In genomic region chr11:100527066-100527457, GRCm38 (mm10) we compare ENCODE assay signal across 8 mouse cellular contexts. TPM values are rescaled to one million over a fixed set of nuclear protein-coding genes. Genes with fewer than 3 reads are reported as not detected.
DNase-seq lines count a peak whose midpoint lies in the region; ATAC-seq and TF ChIP-seq lines count a peak whose summit lies in the region.

No protein-coding gene starts in this region.

- H3K9ac ChIP-seq in forebrain, embryonic 13.5 days, result peak overlapping the region; percentile 88
- peak overlapping the region; percentile 77 for H3K9ac ChIP-seq in neural tube, embryonic 15.5 days (replicated peaks)

- peaks cover 32% of the 10 kb centered on the region for H3K4me1 ChIP-seq in forebrain, embryonic 13.5 days
- H3K4me1 ChIP-seq in lung, adult 2 months (ENCODE audit: control insufficient read depth, insufficient read depth, low read length), result peaks cover 7% of the 10 kb centered on the region
- peaks cover 38% of the 10 kb centered on the region for H3K4me1 ChIP-seq in neural tube, embryonic 15.5 days

- TF ChIP-seq CTCF in layer of hippocampus, adult 2 months (conservative IDR thresholded peaks at IDR 0.05), result peak; percentile 53
- no peak for TF ChIP-seq CTCF in lung, adult 2 months (IDR thresholded peaks at IDR 0.05; ENCODE audit: insufficient read depth, low read length)

- under 1% methylated on average over 26 of the region's 26 CpGs for WGBS in forebrain, embryonic 13.5 days
- WGBS in lung, adult 2 months, result under 1% methylated on average over 26 of the region's 26 CpGs
- WGBS in neural tube, embryonic 15.5 days, result under 1% methylated on average over 26 of the region's 26 CpGs

- H3K4me2 ChIP-seq in forebrain, embryonic 13.5 days, result peak overlapping the region; percentile 84
- peak overlapping the region; percentile 83 for H3K4me2 ChIP-seq in neural tube, embryonic 15.5 days

- intact Hi-C loops in heart, postnatal 14 days (cut with DNase I), result no loop called here

- peak; percentile 70 for DNase-seq in ES-CJ7 (ENCODE audit: low read depth, low spot score)
- DNase-seq in heart, postnatal 14 days, result peak; percentile 55 to 63
- peak; percentile 27 to 48 for DNase-seq in layer of hippocampus, adult 2 months (ENCODE audit: low spot score in 2 of 2)
- peak; percentile 63 for DNase-seq in lung, adult 2 months
- peak; percentile 62 for DNase-seq in thymus, postnatal 0 days (ENCODE audit: low spot score)

- H3K4me3 ChIP-seq in forebrain, embryonic 13.5 days, result peak overlapping the region; percentile 91
- peak overlapping the region; percentile 92 for H3K4me3 ChIP-seq in layer of hippocampus, adult 2 months
- H3K4me3 ChIP-seq in lung, adult 2 months (replicated peaks; ENCODE audit: extremely low read depth, low read depth, low read length), result peak overlapping the region; percentile 90
- peak overlapping the region; percentile 88 for H3K4me3 ChIP-seq in neural tube, embryonic 15.5 days (replicated peaks)

- TF ChIP-seq POLR2A in lung, adult 2 months (IDR thresholded peaks at IDR 0.05; ENCODE audit: borderline replicate concordance, extremely low read depth, low read depth, low read length), result 0 out of 2 replicates have a peak, but pooled peaks have one; percentile 7

- ATAC-seq in cerebellum, adult (ENCODE audit: insufficient number of reproducible peaks, low FRiP score, low TSS enrichment), result peak; percentile 28; the same call in 1 of the 2 replicates
- peak; percentile 53 for ATAC-seq in forebrain, embryonic 13.5 days
- peak; percentile 31 for ATAC-seq in neural tube, embryonic 15.5 days (ENCODE audit: low FRiP score)

- H3K27ac ChIP-seq in forebrain, embryonic 13.5 days, result peak overlapping the region; percentile 93
- peak overlapping the region; percentile 87 for H3K27ac ChIP-seq in layer of hippocampus, adult 2 months
- H3K27ac ChIP-seq in neural tube, embryonic 15.5 days (replicated peaks), result peak overlapping the region; percentile 89

- peaks cover 22% of the 10 kb centered on the region for H3K36me3 ChIP-seq in forebrain, embryonic 13.5 days (ENCODE audit: poor library complexity, severe bottlenecking)
- peaks cover 21% of the 10 kb centered on the region for H3K36me3 ChIP-seq in neural tube, embryonic 15.5 days

- no peaks in the 10 kb centered on the region for H3K27me3 ChIP-seq in forebrain, embryonic 13.5 days
- no peaks in the 10 kb centered on the region for H3K27me3 ChIP-seq in neural tube, embryonic 15.5 days (replicated peaks)

- no peaks in the 10 kb centered on the region for H3K9me3 ChIP-seq in forebrain, embryonic 13.5 days (replicated peaks)
- H3K9me3 ChIP-seq in neural tube, embryonic 15.5 days (replicated peaks), result no peaks in the 10 kb centered on the region

RNA-seq across cellular contexts. Expression of gene Acly, which starts 0.7 kb away (rescaled TPM):
- polyA plus RNA-seq in forebrain, embryonic 13.5 days (2015; fragmentation: Nextera tagmentation; extraction: Ambion mirVana), result 251 and 271 TPM in 2 replicates
- 10 to 100 TPM; 38.9 to 41.2 TPM for total RNA-seq in heart, postnatal 14 days (2021)
- total RNA-seq in layer of hippocampus, adult 2 months (2021), result 100 to 1,000 TPM; 103 to 117 TPM
- 166 and 217 TPM in 2 replicates for polyA plus RNA-seq in lung, adult 2 months (2012; rRNA removed)
- 213 and 218 TPM in 2 replicates for polyA plus RNA-seq in neural tube, embryonic 15.5 days (2015; fragmentation: Nextera tagmentation; extraction: Ambion mirVana)
- 99.2 and 109 TPM in 2 replicates for polyA plus RNA-seq in thymus, postnatal 0 days (2015; fragmentation: Nextera tagmentation; extraction: Ambion mirVana)

RNA-seq across cellular contexts. Expression of gene Ttc25, which starts 18.3 kb away (rescaled TPM):
- polyA plus RNA-seq in forebrain, embryonic 13.5 days (2015; fragmentation: Nextera tagmentation; extraction: Ambion mirVana), result 1.6 and 1.9 TPM in 2 replicates
- under 1 TPM; 0.24 to 0.36 TPM for total RNA-seq in heart, postnatal 14 days (2021)
- 1 to 10 TPM; 1.3 to 1.7 TPM for total RNA-seq in layer of hippocampus, adult 2 months (2021)
- polyA plus RNA-seq in lung, adult 2 months (2012; rRNA removed), result 1.8 and 3.4 TPM in 2 replicates
- 1.2 and 2.1 TPM in 2 replicates for polyA plus RNA-seq in neural tube, embryonic 15.5 days (2015; fragmentation: Nextera tagmentation; extraction: Ambion mirVana)
- polyA plus RNA-seq in thymus, postnatal 0 days (2015; fragmentation: Nextera tagmentation; extraction: Ambion mirVana), result 0.56 and 0.57 TPM in 2 replicates

RNA-seq across cellular contexts. Expression of gene Cnp, which starts 47.6 kb away (rescaled TPM):
- 20.1 and 20.8 TPM in 2 replicates for polyA plus RNA-seq in forebrain, embryonic 13.5 days (2015; fragmentation: Nextera tagmentation; extraction: Ambion mirVana)
- 1 to 10 TPM; 6.2 to 7.6 TPM for total RNA-seq in heart, postnatal 14 days (2021)
- total RNA-seq in layer of hippocampus, adult 2 months (2021), result 100 to 1,000 TPM; 168 to 183 TPM
- 27.5 and 29.9 TPM in 2 replicates for polyA plus RNA-seq in lung, adult 2 months (2012; rRNA removed)
- 62.0 and 74.6 TPM in 2 replicates for polyA plus RNA-seq in neural tube, embryonic 15.5 days (2015; fragmentation: Nextera tagmentation; extraction: Ambion mirVana)
- polyA plus RNA-seq in thymus, postnatal 0 days (2015; fragmentation: Nextera tagmentation; extraction: Ambion mirVana), result 167 and 169 TPM in 2 replicates

RNA-seq across cellular contexts. Expression of gene Klhl11, which starts 54.5 kb away (rescaled TPM):
- polyA plus RNA-seq in forebrain, embryonic 13.5 days (2015; fragmentation: Nextera tagmentation; extraction: Ambion mirVana), result 12.1 and 12.2 TPM in 2 replicates
- 10 to 100 TPM; 12.2 to 13.4 TPM for total RNA-seq in heart, postnatal 14 days (2021)
- 100 to 1,000 TPM; 119 to 121 TPM for total RNA-seq in layer of hippocampus, adult 2 months (2021)
- polyA plus RNA-seq in lung, adult 2 months (2012; rRNA removed), result 5.1 and 6.2 TPM in 2 replicates
- polyA plus RNA-seq in neural tube, embryonic 15.5 days (2015; fragmentation: Nextera tagmentation; extraction: Ambion mirVana), result 9.1 and 10.1 TPM in 2 replicates
- polyA plus RNA-seq in thymus, postnatal 0 days (2015; fragmentation: Nextera tagmentation; extraction: Ambion mirVana), result 5.3 and 5.4 TPM in 2 replicates

Comparison
In these comparisons a context has a peak if more than half of its experiments do, and no peak if none do; other contexts are left out.
1. Peak in every context shown above with its lines: DNase-seq, ATAC-seq, H3K4me3 ChIP-seq and H3K27ac ChIP-seq.